Mouse (Mus musculus): ENCODE measurements around the gene Rtp3. TPM values are rescaled to one million over a fixed set of nuclear protein-coding genes. Genes with fewer than 3 reads are reported as not detected.

Rtp3 gene
- not detected for total RNA-seq (2023)

DNA sequence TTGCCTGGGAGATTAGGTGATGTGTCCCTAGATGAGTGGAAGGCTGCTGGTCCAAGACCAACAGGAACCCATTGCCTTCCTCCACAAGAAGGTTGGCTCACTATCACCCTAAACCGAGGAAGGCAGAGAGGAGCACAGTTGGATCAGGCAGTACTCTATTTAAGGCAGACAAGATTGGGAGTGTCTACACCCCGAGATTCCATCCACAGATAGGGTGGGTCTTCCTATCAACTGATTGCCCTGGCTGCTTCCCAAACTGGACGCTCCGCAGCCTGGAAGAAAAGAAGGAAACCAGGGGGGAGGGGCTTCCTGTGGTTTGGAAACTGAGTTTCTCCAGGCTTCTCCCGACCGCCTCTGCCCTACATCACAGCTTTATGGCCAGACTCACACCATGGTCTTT lies at the start of gene Rtp3:
TSS of gene Rtp3 (minus strand) at position 380 of the 400 bp plus-strand sequence.

GRCm38 (mm10) chr9:111019022-111019421 lies 28.6 kb upstream of the Rtp3 start, which contains the start of gene Ltf:
Gene Ltf, plus strand, starts transcription at chr9:111019271.

DNA sequence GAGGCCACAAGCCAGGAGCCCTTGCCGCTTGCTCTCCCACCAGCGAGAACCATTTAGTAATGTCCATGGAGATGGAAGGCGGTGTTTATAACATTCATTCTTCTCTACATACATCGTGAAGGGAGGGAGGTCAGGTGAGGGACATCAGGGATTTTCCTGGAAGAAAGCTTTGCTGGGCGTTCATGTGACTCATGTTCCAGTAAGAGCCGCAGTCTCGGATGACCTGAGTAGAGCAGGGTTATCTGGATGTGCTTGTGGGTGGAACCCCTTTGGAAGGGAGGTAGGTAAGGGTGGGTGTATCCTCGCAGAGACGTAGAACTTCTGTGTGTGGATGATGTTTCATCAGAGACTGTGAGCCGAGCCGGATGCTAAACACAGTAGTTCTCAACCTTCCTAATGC lies 39.0 kb downstream of the Rtp3 start, which contains the start of gene Lrrc2:
TSS of gene Lrrc2 (plus strand) at position 149 of the 400 bp plus-strand sequence.

DNA sequence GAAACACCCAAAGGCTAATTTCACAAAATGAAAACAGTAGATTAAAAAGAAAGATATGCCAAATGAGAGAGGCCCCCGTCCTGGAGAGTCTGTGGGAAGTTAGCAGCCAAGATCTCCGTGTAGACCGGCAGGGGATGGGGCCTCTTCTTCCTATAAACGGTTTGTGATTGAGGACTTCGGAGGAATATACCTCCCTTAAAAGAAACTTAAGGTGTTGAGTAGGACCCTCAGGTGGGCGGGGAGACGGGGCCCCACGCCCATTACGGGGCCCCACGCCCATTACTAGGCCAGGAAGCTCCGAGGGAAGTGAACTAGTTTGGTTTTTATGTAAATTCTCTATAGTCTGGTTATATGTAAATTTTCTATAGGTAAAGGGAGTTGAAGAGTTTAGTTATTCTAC lies 44.5 kb downstream of the Rtp3 start, which contains the start of gene Tdgf1:
TSS of gene Tdgf1 (minus strand) at position 233 of the 400 bp plus-strand sequence.

Other genes with a start within 250 kb of the Rtp3 start
- gene Myl3, start 248.7 kb downstream of the Rtp3 start, total RNA-seq (2023) = not detected
- gene Pth1r, start 243.4 kb downstream of the Rtp3 start, total RNA-seq (2023) = not detected
- gene Prss42, start 192.4 kb downstream of the Rtp3 start, total RNA-seq (2023) = not detected
- gene Prss44, start 176.6 kb downstream of the Rtp3 start, total RNA-seq (2023) = not detected
- gene Prss43, start 163.9 kb downstream of the Rtp3 start, total RNA-seq (2023) = not detected
- not detected for gene Prss45, start 156.0 kb downstream of the Rtp3 start, total RNA-seq (2023)
- gene Prss46, start 146.1 kb downstream of the Rtp3 start, total RNA-seq (2023) = not detected
- not detected for gene Prss50, start 132.6 kb downstream of the Rtp3 start, total RNA-seq (2023)
- 375 TPM for gene Als2cl, start 110.7 kb downstream of the Rtp3 start, total RNA-seq (2023)
- gene Tmie, start 110.5 kb downstream of the Rtp3 start, total RNA-seq (2023) = 17.3 TPM
- 2.2 TPM for gene Fam240a, start 73.7 kb downstream of the Rtp3 start, total RNA-seq (2023)
- gene Tdgf1, start 44.4 kb downstream of the Rtp3 start, total RNA-seq (2023) = 2.1 TPM
- gene Lrrc2, start 39.0 kb downstream of the Rtp3 start, total RNA-seq (2023) = not detected
- 2.4 TPM for gene Ltf, start 28.7 kb upstream of the Rtp3 start, total RNA-seq (2023)
- gene Ccrl2, start 66.9 kb upstream of the Rtp3 start, total RNA-seq (2023) = 5.2 TPM
- 32.1 TPM for gene Lrrfip2, start 127.0 kb upstream of the Rtp3 start, total RNA-seq (2023)

Measured in CD4-positive naive resting alpha-beta T cell, adult 76 days (primary cell).